Mouse (Mus musculus) thymus, adult 2 months (tissue): ENCODE measurements around the gene Twist1.

Source experiments
- CTCF ChIP-seq: fragments of 200-500 bp; IDR thresholded peaks from 2 replicates; pipeline ENCODE4 v1.5.1; 2012; ENCODE audit warnings: mild to moderate bottlenecking, control low read depth, low read length, moderate library complexity, borderline replicate concordance; ENCODE audit not compliant: control insufficient read depth, poor library complexity, insufficient read depth; ENCODE audit errors: extremely low read depth
- POLR2A ChIP-seq: fragments of 200-500 bp; IDR thresholded peaks from 2 replicates; pipeline ENCODE4 v1.6.1; 2012; ENCODE audit warnings: mild to moderate bottlenecking, low read length, control low read depth, moderate library complexity; ENCODE audit not compliant: control insufficient read depth, poor library complexity, insufficient read depth; ENCODE audit errors: extremely low read depth

DNA sequence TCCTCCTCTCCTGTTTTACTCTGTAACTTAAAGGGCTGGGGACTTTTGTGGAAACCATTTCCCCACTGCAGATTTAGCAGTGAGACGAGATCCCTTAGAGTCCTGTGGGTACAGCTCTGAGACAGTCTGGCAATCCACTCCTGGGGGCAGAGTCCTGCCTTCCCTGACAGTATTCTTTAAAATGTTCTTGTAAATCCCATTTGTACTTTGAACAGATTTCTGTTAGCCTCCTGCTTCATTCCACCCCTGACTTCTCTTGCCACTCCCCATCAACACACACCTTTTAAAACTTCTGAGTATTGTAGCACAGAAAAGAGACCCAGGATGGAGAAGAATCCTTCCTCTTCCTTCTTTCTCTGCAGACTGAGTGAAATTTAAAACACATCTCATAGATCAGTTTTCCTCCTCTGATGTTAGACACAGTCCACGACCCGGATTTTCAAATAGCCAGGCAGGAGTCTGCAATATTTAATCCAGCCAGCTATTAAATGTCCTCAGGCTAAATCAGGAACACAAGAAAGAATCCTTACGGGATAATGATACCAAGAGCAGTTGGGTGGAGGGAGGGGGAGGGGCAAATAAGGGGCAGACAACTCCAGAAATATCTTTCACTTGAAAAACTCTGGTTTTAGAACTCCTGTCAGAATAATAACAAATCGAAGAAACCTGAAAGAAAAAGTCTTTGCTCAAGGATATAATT lies 8.3 kb downstream of the Twist1 start:
- no peak for TF ChIP-seq CTCF
- no peak for TF ChIP-seq POLR2A
